ENCODE assay signal across 10 mouse cellular contexts in the genomic region with DNA sequence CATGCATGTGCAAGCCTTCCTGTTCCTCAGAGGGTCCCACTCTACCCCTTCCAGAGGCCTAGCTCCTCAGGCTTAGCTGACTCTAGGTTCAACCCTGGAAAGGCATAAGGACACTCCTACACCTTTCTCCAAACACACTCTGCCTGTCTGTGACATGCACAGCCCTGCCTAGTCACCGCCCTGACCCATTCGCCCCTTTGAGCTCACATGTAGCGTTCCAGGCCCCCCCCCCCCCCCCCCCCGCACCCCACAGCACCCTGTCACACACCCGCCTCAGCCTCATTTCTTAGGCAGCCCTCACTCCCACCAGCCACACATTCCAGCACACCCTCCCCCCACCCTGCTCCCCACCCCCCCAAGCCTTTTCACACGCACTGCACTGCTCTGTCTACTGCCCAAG. TPM values are rescaled to one million over a fixed set of nuclear protein-coding genes. Genes with fewer than 3 reads are reported as not detected.
DNase-seq lines count a peak whose midpoint lies in the region; ATAC-seq and TF ChIP-seq lines count a peak whose summit lies in the region.
"Had no signal": no experiment of that assay in that cellular context is flagged by ENCODE, and none has a peak within 500 bp of the region (broad histone marks: within the 10 kb centered on the region; RNA-seq: fewer than 3 reads in every experiment).

No protein-coding gene starts in this region.

- no peak overlapping the region for H3K4me3 ChIP-seq in heart, embryonic 12.5 days
- H3K4me3 ChIP-seq in neural tube, embryonic 11.5 days (ENCODE audit: low read depth, low read length): no peak overlapping the region
- H3K4me3 ChIP-seq in limb, embryonic 14.5 days (replicated peaks; ENCODE audit: low read length): no peak overlapping the region

- H3K4me2 ChIP-seq in heart, embryonic 12.5 days: peak overlapping the region; percentile 23
- H3K4me2 ChIP-seq in neural tube, embryonic 11.5 days (ENCODE audit: low read depth): no peak overlapping the region
- peak overlapping the region; percentile 33 for H3K4me2 ChIP-seq in limb, embryonic 14.5 days (replicated peaks; ENCODE audit: low read depth, low read length, severe bottlenecking)

- no peaks in the 10 kb centered on the region for H3K27me3 ChIP-seq in heart, embryonic 12.5 days (replicated peaks)
- H3K27me3 ChIP-seq in neural tube, embryonic 11.5 days (ENCODE audit: control insufficient read depth, insufficient read depth, low read length): no peaks in the 10 kb centered on the region
- H3K27me3 ChIP-seq in limb, embryonic 14.5 days (ENCODE audit: control insufficient read depth, insufficient read depth, low read length): no peaks in the 10 kb centered on the region

- TF ChIP-seq POLR2A in limb, embryonic 14.5 days (IDR thresholded peaks at IDR 0.05; ENCODE audit: borderline replicate concordance, extremely low read depth, insufficient read depth, insufficient read length): no peak

- peak overlapping the region; percentile 49; the same call in 1 of the 2 replicates for H3K9ac ChIP-seq in heart, embryonic 12.5 days
- no peak overlapping the region; the same call in 1 of the 2 replicates for H3K9ac ChIP-seq in neural tube, embryonic 11.5 days (ENCODE audit: low read length)
- H3K9ac ChIP-seq in limb, embryonic 14.5 days (ENCODE audit: low read depth, low read length, severe bottlenecking): no peak overlapping the region; the same call in 1 of the 2 replicates
- H3K9ac ChIP-seq: liver, postnatal 0 days had no signal

- peaks cover 100% of the 10 kb centered on the region for H3K4me1 ChIP-seq in heart, embryonic 12.5 days (replicated peaks)
- peaks cover 79% of the 10 kb centered on the region for H3K4me1 ChIP-seq in neural tube, embryonic 11.5 days (ENCODE audit: control insufficient read depth, insufficient read depth, low read length)
- H3K4me1 ChIP-seq in limb, embryonic 14.5 days (ENCODE audit: control insufficient read depth, insufficient read depth, low read length): peaks cover 90% of the 10 kb centered on the region

- peak overlapping the region; percentile 59; the same call in 1 of the 2 replicates for H3K27ac ChIP-seq in heart, embryonic 12.5 days (ENCODE audit: poor library complexity, severe bottlenecking)
- H3K27ac ChIP-seq in neural tube, embryonic 11.5 days (ENCODE audit: low read depth, low read length): peak overlapping the region; percentile 24; the same call in 1 of the 2 replicates
- no peak overlapping the region for H3K27ac ChIP-seq in limb, embryonic 14.5 days (replicated peaks; ENCODE audit: low read depth, low read length)

- H3K9me3 ChIP-seq in heart, embryonic 12.5 days (replicated peaks): no peaks in the 10 kb centered on the region
- H3K9me3 ChIP-seq in neural tube, embryonic 11.5 days (ENCODE audit: control insufficient read depth, low read length): no peaks in the 10 kb centered on the region
- no peaks in the 10 kb centered on the region for H3K9me3 ChIP-seq in limb, embryonic 14.5 days (ENCODE audit: control insufficient read depth, low read length)

- WGBS in heart, embryonic 12.5 days: 32% methylated on average over 3 of the region's 6 CpGs
- WGBS in neural tube, embryonic 11.5 days: 26% methylated on average over 4 of the region's 6 CpGs
- WGBS in limb, embryonic 14.5 days: 51% methylated on average over 2 of the region's 6 CpGs

- no peak for DNase-seq in heart, postnatal 4 days
- DNase-seq in neural tube, embryonic 11.5 days (ENCODE audit: low spot score): no peak
- no peak for DNase-seq in neural tube, embryonic 10.5 days (ENCODE audit: extremely low spot score, low spot score)
- DNase-seq in limb, embryonic 14.5 days (ENCODE audit: low spot score): no peak
- no peak for DNase-seq in cerebellum, adult 18-20 months
- DNase-seq in adrenal gland, postnatal 36 days: no peak
- DNase-seq in cerebellum, adult 9-11 months: no peak
- DNase-seq: cerebellum, adult 8-10 months; liver, postnatal 0 days had no signal

- no peak for ATAC-seq in heart, embryonic 12.5 days (ENCODE audit: insufficient number of reproducible peaks, low FRiP score)
- ATAC-seq in neural tube, embryonic 11.5 days (ENCODE audit: insufficient read depth, low FRiP score, low TSS enrichment): no peak
- ATAC-seq in limb, embryonic 14.5 days (ENCODE audit: low FRiP score, low read depth): no peak
- ATAC-seq: liver, postnatal 0 days had no signal

- peaks cover 14% of the 10 kb centered on the region; the same call in 1 of the 2 replicates for H3K36me3 ChIP-seq in heart, embryonic 12.5 days
- no peaks in the 10 kb centered on the region for H3K36me3 ChIP-seq in neural tube, embryonic 11.5 days (ENCODE audit: control insufficient read depth, insufficient read depth, low read length)
- peaks cover 26% of the 10 kb centered on the region for H3K36me3 ChIP-seq in limb, embryonic 14.5 days (ENCODE audit: control insufficient read depth, insufficient read depth, low read length)

RNA-seq across cellular contexts. Expression of gene Ahdc1, which starts 9.7 kb away (rescaled TPM):
- 11.6 and 11.7 TPM in 2 replicates for polyA plus RNA-seq in heart, embryonic 12.5 days (2016; fragmentation: Nextera tagmentation; extraction: Ambion mirVana)
- 10 to 100 TPM; 41.1 to 48.7 TPM for total RNA-seq in heart, postnatal 4 days (2021)
- 6.1 and 7.2 TPM in 2 replicates for polyA plus RNA-seq in neural tube, embryonic 11.5 days (2014; fragmentation: Nextera tagmentation; extraction: Ambion mirVana)
- 29.6 and 41.0 TPM in 2 replicates for polyA plus RNA-seq in limb, embryonic 14.5 days (2012; rRNA removed)
- 12.9 and 15.6 TPM in 2 replicates for polyA plus RNA-seq in limb, embryonic 14.5 days (2014; fragmentation: Nextera tagmentation; extraction: Ambion mirVana)
- 10 to 100 TPM; 63.7 to 74.1 TPM for total RNA-seq in adrenal gland, postnatal 36 days (2021)

RNA-seq across cellular contexts. Expression of gene Fgr, which starts 46.8 kb away (rescaled TPM):
- 0.19 and 0.23 TPM in 2 replicates for polyA plus RNA-seq in heart, embryonic 12.5 days (2016; fragmentation: Nextera tagmentation; extraction: Ambion mirVana)
- under 1 TPM; 0.33 to 0.43 TPM for total RNA-seq in heart, postnatal 4 days (2021)
- polyA plus RNA-seq in neural tube, embryonic 11.5 days (2014; fragmentation: Nextera tagmentation; extraction: Ambion mirVana): 0.09 and 0.24 TPM in 2 replicates
- 0.54 and 0.64 TPM in 2 replicates for polyA plus RNA-seq in limb, embryonic 14.5 days (2012; rRNA removed)
- 0.35 and 0.62 TPM in 2 replicates for polyA plus RNA-seq in limb, embryonic 14.5 days (2014; fragmentation: Nextera tagmentation; extraction: Ambion mirVana)
- total RNA-seq in adrenal gland, postnatal 36 days (2021): under 1 TPM; 0.30 to 0.40 TPM
